Mouse (Mus musculus): ENCODE results near the gene Mcrs1.

Mcrs1 gene

DNA sequence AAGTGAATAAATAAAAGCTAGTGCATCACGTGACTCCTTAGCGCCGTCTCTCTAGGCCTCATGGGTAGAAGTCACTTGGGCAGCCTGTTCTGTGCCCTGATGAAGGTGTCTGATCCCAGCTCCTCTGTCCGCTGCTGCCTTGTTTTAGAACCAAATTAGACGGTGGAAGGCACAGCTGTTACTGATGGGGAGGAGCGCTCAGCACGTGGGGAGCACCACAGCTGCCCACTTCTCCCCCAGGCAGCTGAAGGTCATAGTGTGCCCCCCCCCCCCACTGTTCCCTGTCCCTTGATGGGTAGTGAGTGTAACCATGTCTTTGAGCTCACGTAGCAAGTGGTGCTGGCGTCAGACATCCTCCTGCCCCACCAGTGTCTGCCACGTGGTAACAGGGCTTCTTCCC lies 38.6 kb downstream of the Mcrs1 start:
- DNase-seq (ENCODE audit: low spot score in 2 of 2): no peak

DNA sequence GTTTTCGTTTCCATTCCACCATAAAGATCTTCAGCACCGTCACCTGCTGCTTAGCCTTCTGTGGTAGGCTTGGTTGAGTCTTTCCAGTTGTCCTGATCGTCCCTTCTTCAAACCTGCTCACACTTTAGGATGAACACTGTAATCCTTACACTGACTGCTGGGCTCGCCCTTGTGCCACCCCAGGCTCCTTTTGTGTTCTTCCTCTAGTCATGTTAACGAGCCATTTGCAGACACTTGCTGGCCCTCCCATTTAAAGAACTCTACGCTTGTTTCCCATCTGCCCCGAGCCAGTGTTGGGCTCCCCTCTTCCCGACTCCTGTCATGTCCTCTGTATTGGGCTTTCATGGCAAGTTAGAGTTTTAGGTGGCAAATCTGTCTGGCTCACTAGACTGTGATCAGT lies 45.8 kb downstream of the Mcrs1 start:
- DNase-seq (ENCODE audit: low spot score in 2 of 2): no peak

DNA sequence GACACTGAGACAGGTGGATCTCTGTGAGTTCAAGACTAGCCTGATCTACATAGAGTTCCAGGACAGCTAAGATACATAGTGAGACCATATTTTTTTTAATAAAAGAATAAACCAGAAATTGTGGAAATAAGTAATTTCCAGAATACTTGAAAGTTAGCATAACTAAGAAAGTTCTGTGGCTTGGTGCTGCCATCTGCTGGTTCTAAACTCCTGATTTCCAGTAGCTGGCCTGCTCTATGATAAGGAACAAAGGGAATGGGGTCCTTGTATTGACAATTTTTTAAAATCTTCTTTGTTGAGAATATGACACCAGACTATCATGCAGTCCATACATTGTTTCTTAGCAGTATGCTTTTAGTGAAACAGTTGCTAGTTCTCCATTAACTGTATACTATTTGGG lies 53.0 kb downstream of the Mcrs1 start:
- DNase-seq (ENCODE audit: low spot score in 2 of 2): no peak

DNA sequence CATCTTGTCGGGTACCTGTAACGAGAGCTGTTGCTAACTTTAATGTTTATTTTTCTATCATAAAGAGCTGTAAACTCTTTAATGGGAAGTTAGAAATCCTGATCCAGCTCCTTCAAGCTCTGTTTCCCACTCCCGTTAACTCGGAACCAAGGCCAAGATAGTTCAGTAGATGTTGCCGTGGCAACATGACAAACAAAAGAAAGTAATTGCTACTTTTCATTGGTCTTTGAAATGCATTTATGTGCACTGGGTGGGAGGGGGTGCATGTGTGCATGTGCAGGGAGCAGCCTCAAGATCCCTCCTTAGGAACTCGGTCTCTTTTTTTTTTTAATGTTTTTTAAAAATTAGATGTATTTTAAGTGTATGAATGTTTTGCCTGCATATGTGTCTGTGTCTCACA lies 56.7 kb downstream of the Mcrs1 start:
- DNase-seq (ENCODE audit: low spot score in 2 of 2): no peak

DNA sequence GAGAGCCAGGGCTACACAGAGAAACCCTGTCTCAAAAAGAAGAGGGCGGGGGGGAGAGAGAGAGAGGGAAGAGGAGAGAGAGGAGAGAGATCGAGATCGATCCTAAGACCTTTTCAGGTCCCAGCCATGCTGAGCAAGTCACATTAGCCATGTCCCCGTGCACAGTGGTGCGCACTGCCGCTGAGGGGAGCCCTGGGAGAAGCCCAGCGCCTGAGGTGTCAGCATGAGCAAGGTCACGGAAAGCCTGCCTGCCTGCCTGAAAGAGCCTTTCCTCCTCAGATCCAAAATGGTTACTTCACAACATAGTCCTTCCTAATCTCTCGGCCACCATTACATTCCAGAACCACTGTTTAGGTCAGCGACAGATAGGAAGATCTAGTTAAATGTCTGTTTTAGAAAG lies 57.4 kb downstream of the Mcrs1 start:
- no peak for DNase-seq (ENCODE audit: low spot score in 2 of 2)
